Mouse (Mus musculus) heart, adult 10 weeks (tissue): ENCODE data around the gene Aven. TPM values are rescaled to one million over a fixed set of nuclear protein-coding genes. Genes with fewer than 3 reads are reported as not detected.

Experiments
- polyA plus RNA-seq: library from polyadenylated mRNA; stranded (reverse); fragments of 350-450 nt; fragmentation: Illumina TruSeq; extraction: RNeasy Lipid Tissue Mini Kit (QIAGEN cat#74804); gene quantifications from one replicate; pipeline ENCODE4 v1.2.3, GENCODE M21; 2014; ENCODE audit warnings: low read depth, low replicate concordance

Gene Aven
- polyA plus RNA-seq, result 20.4 TPM

DNA sequence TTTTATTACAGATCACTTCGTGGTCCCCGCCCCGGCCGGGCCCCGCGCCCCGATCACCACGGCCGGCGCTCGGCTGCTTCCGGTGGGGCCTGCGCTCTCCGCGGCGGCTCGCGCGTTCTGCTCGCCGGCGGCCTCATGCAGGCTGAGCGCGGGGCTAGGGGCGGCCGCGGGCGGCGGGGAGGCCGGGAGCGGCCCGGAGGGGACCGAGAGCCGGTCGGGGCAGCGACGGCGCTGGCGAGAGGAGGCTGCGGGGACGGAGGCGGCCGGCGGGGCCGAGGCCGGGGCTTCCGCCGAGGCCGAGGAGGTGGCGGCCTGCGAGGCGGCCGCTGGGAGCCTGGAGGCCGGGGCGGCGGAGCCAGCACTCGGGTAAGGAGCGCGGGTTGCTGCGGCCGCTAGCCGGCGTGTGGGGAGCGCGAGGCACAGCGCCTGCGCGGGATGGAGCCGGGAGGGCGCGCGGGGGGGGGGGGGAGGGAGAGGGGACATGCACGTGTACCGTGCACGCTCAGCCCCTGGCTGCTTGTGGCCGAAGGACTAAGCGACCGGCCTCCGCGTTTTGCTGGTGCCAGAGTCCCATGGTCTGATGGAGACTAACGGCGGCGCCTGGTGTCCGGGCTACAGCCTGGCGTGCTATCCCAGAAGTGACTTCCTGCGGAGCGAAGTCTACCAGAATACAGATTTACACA, at the start of gene Aven:
Gene Aven (plus strand): TSS at position 109 of the 683 bp plus-strand sequence.

DNA sequence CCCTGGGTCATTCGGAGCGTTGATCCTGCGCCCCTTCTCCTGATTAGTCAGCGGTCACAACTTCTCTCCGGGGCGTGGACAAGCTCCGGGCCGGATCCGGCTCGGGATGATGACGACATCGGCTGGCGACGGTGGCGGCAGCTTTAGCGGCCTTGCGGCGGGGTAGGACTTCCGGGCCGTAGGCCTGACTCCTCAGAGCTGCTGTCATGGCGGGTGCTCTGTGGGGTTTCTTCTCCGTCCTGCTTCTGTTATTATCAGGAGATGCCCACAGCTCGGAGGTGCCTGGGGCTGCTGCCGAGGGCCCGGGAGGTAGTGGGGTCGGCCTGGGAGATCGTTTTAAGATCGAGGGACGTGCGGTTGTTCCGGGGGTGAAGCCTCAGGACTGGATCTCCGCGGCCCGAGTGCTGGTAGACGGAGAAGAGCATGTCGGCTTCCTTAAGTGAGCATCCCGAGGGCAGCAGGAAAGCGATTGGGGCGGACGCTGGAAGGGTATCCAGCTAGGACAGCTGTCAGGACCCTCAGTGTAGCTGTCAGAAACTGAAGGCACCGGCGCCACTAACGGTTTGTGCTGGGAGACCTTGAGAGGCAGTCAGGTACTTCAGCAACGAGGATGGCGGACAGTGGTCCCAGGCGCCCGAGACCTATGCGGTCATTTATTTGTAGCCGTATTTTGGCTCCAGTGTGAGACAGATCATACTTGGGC, 37.8 kb upstream of the Aven start, which contains the start of gene Emc7:
Gene Emc7 (plus strand): TSS at position 136 of the 703 bp plus-strand sequence.

DNA sequence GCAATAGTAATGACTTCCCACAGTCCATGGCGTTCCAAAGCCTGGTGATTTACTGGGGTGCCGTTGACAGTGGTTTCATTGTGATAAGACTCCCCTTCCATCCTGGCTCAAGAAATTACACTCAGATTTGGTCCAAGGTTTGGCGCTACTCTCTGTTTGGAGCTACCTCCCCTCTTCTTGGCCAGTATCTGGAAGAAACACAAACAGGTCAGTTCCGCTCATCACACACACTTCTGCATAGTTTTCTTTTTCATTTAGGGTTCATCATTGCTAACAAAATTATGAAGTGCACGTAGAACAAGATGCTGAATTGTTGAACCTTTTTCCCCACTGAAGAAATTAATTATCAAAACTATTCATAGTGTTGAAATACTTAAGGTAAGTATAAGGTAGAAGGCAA, 12.1 kb upstream of the Aven start, which contains the start of gene Chrm5:
Gene Chrm5 (minus strand): TSS at position 101 of the 400 bp plus-strand sequence.

Other genes starting within 250 kb of the Aven start
- gene Nutm1, start 233.7 kb upstream of the Aven start, polyA plus RNA-seq, result not detected
- gene Nop10, start 231.0 kb upstream of the Aven start, polyA plus RNA-seq, result 60.8 TPM
- 31.5 TPM for gene Slc12a6, start 227.1 kb upstream of the Aven start, polyA plus RNA-seq
- not detected for gene Gm21985, start 226.7 kb upstream of the Aven start, polyA plus RNA-seq
- gene Emc4, start 124.9 kb upstream of the Aven start, polyA plus RNA-seq, result 99.6 TPM
- gene Katnbl1, start 113.8 kb upstream of the Aven start, polyA plus RNA-seq, result 5.2 TPM
- 17.7 TPM for gene Emc7, start 38.0 kb upstream of the Aven start, polyA plus RNA-seq
- gene Chrm5, start 12.2 kb upstream of the Aven start, polyA plus RNA-seq, result not detected